Mouse (Mus musculus) heart, adult 18-20 months (tissue): ENCODE measurements around the gene Tmem178b. TPM values are rescaled to one million over a fixed set of nuclear protein-coding genes. Genes with fewer than 3 reads are reported as not detected.

Experiments used
- DNase-seq, 2 experiments: peaks; one replicate each; pipeline ENCODE4 v3.0.0; 2021 to 2022; ENCODE audit warnings: mixed read lengths in 1 of 2
- total RNA-seq, 2 experiments: library from RNA; stranded (reverse); gene quantifications; 2 replicates each; pipeline ENCODE4 v1.2.3; 2021

Tmem178b gene
- total RNA-seq, 2 experiments from 2014 or later: 0.42 to 0.90 TPM

DNA sequence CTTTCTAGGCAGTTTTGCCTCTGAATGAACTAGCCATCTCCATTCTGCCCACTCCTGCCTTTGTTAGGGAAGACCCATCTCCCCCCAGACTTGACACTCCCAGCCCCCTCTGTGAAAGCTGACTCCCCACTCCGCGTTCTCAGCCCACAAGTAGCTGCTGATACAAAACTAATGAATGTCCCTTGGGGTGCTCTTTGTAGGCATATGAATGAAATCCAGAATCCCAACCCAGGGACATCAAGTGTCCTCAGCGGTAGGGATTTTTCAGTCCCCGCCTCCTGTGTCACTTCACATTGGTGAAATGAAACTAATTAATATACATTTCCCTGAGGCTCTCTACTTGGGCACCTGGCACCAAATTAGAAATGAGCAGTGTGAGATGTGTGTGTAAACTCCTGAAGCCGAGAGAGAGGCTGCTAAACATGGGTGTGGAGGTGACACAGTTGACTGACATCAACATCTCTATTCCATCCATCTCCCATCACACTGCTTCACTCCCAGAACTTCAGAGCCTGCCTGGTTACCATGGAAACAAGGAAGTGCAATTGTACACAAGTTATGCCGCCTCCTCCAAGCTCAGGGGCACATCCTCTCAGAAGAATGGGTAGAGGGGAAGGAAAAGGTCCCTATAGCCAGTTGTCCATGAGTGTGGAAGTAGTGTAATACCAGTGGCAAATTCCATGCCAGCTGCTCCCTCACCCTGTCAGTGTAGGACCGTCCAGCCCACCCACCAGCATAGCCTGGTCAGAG, 142.8 kb downstream of the Tmem178b start:
- no peak for DNase-seq

DNA sequence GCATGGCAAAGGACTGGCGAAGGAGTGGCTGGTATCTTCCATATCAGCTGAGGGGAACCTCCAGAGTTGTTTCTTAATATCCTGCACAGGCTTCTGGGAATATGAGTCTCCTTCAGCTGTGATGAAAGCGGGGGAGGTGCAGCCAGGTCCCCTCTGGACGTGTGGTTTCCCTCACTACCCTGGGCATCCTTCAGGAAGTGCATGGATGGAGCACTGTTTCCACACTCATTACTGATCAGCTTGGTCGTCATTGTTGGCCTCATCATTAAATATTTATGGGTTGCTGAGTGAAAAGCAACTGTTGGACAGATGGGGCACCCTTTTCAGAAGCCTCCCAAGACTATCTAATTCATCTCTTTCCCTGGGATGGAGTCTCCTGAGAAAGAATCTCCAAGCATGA, 146.3 kb downstream of the Tmem178b start:
- no peak for DNase-seq

DNA sequence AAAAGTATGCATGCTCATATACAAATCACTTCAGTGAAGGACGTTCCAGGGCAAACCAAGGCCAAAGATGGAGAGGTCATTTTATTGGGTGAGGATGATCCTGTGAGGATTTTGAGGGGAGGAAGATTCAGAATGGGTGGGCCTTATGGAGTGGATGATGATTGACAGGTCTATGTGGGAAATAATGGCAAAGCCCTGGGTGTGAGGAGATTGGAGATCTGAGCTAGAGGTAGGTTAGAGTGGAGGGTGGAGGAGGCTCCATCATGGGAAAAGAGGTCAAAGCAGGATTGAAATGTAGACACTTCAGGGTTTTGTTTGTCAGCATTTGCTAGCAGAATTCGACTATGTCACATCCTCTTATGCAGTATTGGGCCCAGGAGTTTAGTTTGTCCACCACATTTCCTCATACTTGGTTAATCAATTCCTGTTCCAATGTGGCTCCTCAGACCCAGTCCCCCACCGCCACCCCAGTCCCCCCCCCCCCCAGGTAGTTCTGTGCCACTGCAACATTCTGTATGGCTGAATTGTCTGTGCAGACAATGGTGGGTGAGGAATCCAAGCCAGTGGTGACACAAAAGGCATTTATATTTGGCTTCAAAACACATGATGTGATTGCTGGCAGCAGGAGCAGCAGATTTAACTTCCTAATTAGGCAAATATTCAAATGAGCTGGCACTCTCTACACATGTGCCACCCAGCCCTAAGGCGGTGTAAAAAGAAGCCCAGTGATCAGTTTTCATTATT, 150.7 kb downstream of the Tmem178b start:
- no peak for DNase-seq

DNA sequence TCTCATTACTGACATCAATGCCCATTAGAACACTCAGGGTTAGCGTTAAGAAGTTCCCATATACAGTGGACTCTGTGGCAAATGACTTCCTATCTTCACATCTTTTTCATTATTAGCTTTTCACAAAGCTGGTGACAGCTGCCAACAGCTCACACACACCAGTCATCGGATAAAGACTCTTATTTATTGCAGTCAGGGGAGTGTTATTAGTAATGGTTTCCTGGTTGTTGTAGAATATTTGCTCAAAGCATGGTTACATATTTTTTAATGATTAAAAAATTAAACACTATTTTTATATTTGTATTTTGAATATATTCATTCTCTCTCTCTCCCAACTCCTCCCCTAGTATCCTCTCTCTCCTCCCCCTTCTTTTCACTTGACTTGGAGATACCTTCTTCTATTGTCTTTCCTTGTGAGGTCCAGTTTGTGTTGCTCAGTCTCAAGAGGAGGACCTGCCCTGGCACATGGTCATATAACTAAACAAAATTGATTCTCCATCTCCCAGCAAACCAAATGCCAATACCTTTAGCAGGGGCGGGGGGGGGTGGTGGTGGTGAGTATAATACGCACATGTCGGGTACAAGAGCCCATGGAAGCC, 151.4 kb downstream of the Tmem178b start:
- no peak for DNase-seq

DNA sequence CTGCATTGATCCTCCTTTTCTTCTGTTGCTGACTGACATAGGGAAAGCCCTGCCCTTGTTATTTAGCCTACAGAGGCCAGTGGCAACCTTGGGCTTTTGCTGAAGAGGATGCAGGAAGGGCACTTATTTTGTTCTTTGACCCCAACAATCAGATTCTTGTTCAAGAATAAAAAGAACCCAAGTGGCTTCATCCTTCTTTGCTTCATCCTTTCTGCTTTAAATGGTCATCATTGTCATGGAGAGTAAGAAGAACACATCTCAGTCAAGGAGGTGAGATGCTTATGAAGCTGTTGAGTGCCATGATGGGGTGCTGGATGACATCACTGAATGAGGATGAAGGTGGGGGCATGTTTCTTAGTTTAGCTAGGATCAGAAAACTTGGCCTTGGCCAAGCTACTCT, 159.8 kb downstream of the Tmem178b start:
- no peak for DNase-seq

DNA sequence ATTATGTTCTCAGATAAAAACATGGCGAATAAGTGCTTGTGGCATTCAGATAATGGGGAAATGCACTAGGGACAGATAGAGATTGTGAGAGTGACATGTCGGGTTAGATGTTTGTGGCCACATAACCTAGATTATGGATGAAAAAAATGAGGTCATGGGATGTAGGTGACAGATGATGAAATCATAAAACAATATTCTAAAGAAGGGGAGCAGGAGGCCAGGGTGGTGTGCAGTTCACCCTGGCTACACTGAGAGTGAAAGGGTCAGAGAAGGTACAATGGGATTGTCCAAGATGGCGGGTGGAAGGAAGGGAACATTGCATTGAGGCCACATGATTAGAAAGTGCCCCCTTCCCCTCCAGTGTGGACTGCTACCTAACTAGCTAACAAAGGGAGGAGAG, 160.9 kb downstream of the Tmem178b start:
- DNase-seq: no peak

DNA sequence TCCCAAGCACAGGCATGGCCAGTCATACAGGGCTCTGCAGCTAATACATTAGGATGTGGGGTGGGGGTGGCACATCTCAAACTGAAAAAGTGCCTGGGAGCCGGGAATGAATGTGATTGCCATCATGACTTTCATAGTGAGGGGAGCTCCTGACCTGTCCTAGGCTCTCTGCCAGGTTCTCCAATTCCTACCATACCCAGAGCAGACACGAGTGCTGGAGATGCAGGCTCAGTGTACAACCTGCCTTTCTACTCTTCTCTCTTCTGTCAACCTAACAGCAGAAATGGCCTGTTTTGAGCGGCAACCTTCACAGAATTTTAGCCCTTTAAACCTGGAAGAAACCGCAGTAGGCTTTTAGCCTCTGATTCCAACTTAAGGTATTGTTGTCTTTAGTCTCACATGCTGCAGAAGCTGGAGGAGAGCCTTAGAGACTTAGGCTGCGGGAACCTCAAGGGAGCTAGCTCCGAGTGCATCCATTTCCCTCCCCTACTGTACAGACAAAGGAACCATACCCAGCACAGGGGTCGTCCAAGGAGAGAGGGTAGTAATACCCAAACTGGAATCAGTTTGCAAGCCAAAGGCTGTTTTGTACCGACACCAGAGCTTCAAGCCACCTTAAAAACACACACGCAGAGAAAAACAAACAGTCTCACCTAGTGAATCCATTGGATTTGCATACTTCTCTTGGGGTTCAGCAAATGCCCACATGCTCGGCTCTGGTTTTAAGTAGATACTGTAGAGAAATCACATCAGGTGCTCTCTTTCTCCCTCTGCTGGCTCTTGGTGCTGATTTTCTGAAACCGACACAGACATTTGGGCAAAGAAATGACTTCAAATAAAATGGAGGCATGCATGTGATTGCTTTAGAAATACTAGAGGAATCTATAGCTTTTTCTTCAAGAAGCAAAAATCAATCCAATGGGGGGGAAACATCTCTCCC, 176.2 kb downstream of the Tmem178b start:
- DNase-seq: no peak

DNA sequence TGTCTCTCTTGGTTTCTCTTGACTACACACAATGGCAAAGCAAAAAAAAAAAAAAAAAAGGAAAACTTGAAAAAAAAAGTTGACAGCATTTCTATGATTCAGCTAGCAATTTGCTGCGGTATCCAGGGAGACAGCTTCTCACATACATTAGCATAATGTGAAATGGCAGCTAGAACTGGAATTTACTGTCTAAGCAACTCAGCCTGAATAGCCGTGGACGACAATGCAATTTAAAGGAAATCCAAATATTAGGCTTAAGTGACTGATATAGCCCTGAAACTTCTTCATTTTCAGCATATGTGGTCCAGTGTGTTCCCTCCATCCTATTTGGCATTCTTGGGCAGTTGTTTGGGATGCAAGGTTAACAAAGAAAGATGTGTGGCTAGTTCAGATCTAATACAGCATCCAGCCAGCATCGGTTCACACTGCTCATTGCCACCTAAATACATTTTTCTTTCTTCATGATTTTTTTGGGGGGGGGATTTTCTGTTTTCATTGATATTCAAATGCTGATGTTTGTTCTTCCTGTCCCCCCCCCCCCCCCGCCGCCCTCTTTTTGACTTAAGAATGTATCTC, 176.9 kb downstream of the Tmem178b start:
- DNase-seq: no peak

DNA sequence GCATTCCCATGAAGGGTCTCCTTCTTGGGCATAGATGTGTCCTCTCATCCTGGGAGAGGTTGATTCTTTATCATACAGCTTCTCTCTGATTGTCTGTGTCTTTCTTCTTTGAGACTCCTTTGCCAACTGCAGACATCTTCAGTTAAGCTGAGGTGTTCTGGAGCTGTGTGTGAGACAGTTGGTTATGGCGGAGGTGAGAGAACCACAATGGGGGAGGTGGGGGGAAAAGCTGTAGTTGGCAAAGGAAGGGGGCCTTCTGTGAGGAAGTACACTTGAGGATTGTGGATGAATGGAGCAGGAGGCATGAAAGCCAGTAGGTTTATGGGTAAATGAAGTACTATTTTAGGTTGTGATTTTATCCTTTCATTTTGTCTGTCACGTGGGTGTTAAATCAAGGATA, 178.6 kb downstream of the Tmem178b start:
- DNase-seq: no peak

DNA sequence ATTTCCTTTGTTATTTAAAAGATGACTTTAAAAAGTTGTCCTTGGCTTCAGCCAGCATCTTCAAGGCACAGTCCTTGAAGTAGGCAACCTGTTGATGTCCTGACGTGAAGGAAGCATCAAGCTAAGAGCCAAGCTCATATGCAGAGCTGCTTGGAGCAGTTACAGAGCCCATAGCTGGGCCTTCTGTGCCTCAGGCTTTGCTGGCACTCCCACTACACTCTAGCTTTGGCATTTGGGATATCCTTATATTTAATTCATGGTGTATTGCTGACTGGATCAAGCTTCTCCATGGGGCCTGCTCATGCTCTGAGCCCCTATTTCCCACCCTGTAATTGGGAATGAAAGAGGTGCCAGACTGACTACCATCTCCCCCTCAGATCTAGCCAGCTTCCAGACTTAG, 179.5 kb downstream of the Tmem178b start:
- DNase-seq: no peak

DNA sequence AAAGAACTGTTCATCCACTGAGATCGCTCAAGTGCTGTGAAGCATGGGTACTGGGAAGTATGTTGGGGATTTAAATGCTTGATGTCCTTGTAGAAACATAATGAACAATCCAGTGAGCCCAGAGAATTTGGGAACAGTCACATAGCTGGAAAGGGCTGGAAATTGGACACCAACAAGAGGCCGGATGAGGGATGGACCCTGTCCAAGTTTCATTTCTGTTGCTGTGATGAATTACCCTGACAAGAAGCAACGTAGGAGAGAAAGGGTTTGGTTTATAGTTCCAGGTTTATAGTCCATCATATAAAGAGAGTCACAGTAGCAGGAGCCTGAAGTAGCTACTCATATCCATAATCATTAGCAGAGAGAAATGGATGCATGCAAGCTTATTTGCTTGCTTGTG, 186.4 kb downstream of the Tmem178b start:
- DNase-seq: peak in 1 of 2 experiments; percentile 6

DNA sequence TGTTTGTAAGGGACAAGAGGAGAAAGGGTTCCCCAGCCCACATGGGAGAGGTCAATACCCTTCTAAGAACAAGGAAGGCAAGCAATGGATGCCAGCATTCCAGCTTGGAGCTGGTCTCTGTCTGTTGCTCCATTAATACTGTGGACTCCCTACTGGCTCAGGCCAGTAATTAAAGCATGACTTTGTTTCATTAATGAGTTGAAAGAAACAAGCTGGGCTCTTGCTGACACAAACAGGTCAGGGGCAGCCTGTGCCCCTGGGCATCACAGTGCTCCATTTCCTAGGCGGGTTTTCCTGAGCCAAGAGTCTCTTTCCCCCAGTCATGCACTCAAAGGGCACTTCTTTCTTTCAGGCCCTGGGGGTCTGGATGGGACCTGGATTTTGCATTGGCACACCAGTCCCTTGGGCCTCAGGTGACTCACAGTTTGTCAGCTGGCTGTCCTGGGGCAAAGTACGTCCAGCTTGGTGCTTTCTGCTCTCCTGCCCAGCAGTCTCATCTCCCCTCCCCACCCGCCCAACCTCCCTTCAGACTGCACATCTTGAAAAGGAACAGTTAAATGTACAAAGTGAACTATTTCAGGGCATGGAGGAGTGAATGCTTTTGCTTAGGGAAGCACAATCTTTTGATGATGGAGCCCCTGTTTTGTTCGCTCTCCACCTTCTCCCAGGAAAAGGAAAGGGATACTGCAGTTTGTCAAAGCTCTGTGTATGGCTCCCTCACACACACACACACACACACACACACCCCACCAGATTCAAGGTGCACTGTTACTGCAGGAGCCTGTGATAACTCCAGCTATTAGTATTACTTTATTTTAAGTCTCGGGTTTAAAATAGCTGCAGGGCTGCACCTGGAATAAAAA, 188.5 kb downstream of the Tmem178b start:
- DNase-seq: no peak

DNA sequence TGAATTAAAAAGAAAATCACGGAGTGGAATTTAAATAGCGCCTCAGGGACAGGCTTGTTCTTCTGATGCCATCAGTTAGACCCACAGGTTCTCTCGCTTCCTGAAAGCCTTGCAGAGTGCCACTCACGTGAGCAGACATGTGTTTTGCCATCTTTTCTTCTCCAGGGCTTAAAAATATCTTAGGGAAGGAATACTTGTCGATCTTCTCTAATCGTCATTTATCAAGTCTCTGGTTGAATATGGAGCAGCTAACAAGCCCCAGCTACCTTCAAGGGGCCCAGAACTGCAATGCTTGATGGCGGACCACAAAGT, 189.1 kb downstream of the Tmem178b start:
- DNase-seq: no peak

DNA sequence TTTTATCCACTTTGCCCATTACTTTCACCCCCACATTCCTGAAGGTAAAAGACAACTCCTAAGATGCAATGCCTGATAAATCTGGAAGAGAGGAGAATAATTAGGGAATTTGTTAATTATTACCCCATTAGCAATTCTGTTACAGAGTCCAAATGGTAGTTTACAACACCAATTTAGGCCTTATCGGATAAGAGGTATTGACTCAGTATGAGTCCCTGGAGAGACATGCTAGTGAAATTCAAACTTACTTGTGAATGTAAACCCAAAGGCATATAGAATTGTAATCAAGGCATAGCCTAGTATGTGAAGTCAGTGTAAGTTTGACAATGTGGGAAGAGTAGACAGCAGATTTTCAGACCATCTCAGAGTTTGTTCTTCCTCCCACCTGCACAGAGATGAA, 190.4 kb downstream of the Tmem178b start:
- DNase-seq: no peak

DNA sequence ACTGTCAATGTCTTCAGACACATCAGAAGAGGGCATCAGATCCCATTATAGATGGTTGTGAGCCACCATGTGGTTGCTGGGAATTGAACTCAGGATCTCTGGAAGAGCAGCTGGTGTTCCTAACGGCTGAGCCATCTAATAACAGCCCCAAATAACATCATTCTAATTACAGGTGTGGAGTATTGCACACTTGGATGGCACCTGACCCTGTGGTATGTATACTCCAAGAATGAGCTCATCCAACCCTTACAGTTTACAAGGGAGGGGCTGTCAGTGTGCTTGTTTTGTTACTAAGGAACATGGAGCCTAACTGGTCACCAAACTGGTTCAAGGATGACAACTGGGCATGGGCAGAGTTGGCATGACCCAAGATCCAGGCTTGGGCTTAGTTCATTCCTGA, 190.8 kb downstream of the Tmem178b start:
- DNase-seq: no peak

DNA sequence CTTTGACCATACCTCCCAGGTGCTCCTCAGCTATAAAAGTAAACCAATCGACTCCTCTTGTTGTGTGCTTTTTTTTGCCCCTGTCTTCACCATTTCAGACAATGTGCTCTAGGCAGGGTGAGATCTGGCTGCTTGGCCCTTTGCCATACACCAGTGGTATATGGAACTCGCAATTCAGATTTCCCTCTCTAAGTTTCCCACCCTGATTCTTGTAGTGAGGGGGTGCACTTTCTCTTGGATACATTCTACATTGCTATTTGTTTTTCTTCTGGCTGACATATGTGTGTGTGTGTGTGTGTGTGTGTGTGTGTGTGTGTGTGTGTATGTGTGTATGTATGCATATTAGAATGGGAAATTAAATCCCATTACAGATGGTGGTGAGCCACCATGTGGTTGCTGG, 191.3 kb downstream of the Tmem178b start:
- no peak for DNase-seq

DNA sequence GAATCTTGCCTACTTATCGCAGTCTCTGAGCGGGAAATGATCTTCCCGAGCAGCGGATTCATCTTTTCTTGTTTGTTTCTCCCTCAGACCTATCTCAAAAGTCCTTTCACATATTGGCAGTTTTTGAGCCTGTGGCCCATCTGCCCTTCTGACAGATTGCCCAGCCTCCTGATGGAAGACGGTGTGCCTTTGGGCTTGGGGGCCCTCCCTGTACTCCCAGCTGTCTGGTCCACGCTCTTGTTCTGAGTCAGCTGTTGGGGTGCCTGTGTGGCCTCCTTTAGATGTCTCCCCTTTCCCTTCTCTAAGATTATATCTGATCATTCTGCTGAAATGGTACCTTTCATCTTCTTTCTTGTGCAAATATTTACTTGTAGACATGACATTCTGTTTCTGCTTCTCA, 195.4 kb downstream of the Tmem178b start:
- no peak for DNase-seq

DNA sequence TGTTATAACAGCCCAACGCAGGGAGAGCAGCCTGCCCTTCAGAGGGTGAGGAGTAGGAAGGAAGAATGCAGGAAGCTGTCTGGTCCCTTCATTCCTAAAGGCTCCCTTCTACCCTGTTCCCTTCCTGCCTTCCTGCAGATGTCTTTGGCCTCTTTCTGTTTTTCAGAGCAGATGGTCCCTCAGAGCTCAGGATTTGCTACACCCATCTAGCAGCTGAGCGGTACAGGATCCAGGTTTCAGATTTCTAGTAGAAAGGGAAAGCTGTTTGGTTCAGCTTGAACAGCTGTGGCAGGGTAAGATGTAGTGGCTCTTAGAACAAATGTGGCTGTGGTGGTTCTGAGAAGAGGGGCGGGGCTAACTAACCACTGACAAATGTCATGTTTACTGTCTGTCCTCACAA, 197.9 kb downstream of the Tmem178b start:
- no peak for DNase-seq

DNA sequence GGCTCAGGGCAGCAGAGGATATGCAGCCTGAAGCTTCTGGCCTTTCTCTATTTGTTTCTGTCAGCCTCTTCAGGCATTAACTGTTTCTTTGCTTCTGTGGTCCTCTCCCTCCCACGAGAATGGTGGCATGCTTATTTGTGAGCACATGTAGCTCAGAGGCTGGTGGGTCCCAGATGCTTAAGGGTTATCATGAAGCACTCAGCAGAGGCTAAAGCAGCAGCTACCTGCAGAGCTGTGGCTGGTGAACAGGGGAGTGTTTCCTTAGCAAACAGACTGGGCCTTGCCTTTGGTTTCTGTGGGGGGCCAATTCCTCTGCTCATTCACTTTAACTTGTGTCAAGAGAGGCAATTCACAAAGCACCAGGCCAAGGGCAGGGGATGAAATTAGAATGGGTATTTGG, 203.0 kb downstream of the Tmem178b start:
- no peak for DNase-seq

DNA sequence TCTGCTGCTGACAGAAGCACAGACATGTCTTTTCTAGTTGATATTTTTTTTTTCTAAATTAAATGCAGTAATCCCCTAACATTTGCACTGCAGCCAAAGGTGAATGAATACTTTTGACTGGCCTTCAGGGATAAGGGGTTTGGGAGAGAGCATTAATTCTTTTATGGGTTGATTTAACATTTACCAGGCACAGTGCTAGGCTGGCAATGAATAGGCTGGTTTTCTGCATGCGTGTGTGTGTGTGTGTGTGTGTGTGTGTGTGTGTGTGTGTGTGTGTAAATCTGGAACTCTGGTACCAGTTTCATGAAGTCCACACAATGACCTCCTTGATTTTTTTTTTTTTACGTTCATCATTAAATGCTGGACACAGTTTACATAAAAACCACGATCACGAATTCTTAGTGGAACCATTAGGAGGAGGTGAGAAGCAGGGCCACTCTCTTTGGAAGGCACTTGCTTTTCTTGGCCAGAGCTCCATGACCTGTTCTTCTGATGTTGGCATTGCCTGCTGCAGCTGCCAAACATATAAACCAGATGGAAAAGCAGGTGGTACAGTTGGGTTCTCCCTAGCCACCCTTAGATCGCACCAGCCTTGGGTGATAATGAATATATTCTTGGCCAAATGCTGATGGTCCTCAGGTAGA, 203.7 kb downstream of the Tmem178b start:
- no peak for DNase-seq

DNA sequence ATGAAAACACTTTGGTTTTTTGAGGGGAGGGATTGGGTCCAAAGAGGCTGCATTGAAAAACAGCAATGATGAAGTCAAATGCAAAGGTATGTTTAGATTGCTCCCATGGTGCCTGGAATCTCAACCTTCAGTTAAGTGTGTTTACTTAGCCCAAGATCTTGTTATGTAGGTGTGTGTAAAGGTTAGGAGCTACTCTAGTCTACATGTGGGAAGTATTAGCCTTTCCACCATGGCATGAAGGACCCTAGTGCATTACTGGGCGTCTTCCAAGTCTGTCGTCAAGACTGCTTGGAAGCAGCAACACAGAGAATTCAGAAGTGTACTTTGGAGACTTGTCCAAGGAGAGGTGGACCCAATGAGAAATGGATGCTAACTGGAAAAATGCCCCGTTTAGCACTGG, 205.3 kb downstream of the Tmem178b start:
- DNase-seq: no peak
